Mouse (Mus musculus) liver, embryonic 11.5 days (tissue): Measurements from ENCODE around the gene Wfdc5. TPM values are rescaled to one million over a fixed set of nuclear protein-coding genes. Genes with fewer than 3 reads are reported as not detected.

Source experiments
- ATAC-seq: fragments of 200-750 bp; cut with Nextera tagmentation; replicated peaks from 2 replicates; pipeline ENCODE4 v1.8.0; 2017; ENCODE audit warnings: moderate number of reproducible peaks, mild to moderate bottlenecking, moderate TSS enrichment, moderate library complexity; ENCODE audit not compliant: low FRiP score
- DNase-seq: peaks from one replicate; pipeline ENCODE4 v3.0.0-alpha.2; 2017; ENCODE audit warnings: low spot score
- H3K27ac ChIP-seq: fragments of 300-500 bp; sonication (generic); 2 replicates; pipeline ENCODE4 v1.5.1; 2014; ENCODE audit warnings: mild to moderate bottlenecking, low read depth, low read length, control low read depth
- H3K27me3 ChIP-seq: fragments of 300-500 bp; sonication (generic); replicated peaks from 2 replicates; pipeline ENCODE4 v1.6.1; 2014; ENCODE audit warnings: low read length, mixed read lengths; ENCODE audit not compliant: control insufficient read depth, insufficient read depth
- H3K36me3 ChIP-seq: fragments of 300-500 bp; sonication (generic); 2 replicates; pipeline ENCODE4 v1.6.1; 2014; ENCODE audit warnings: mild to moderate bottlenecking, low read length, moderate library complexity, mixed read lengths; ENCODE audit not compliant: control insufficient read depth, insufficient read depth
- H3K4me1 ChIP-seq: fragments of 300-500 bp; sonication (generic); replicated peaks from 2 replicates; pipeline ENCODE4 v1.6.1; 2014; ENCODE audit warnings: low read length, mixed read lengths; ENCODE audit not compliant: control insufficient read depth, insufficient read depth
- H3K4me2 ChIP-seq: fragments of 300-500 bp; sonication (generic); 2 replicates; pipeline ENCODE4 v1.6.1; 2014; ENCODE audit warnings: mild to moderate bottlenecking, control low read depth, moderate library complexity
- H3K4me3 ChIP-seq: fragments of 300-500 bp; sonication (generic); 2 replicates; pipeline ENCODE4 v1.5.1; 2014; ENCODE audit warnings: low read depth, low read length, control low read depth
- H3K9ac ChIP-seq: fragments of 300-500 bp; sonication (generic); 2 replicates; pipeline ENCODE4 v1.6.1; 2014; ENCODE audit warnings: low read depth, low read length, control low read depth
- H3K9me3 ChIP-seq: fragments of 300-500 bp; sonication (generic); 2 replicates; pipeline ENCODE4 v1.6.1; 2016; ENCODE audit warnings: low read length, inconsistent platforms, mixed read lengths; ENCODE audit not compliant: control insufficient read depth
- WGBS: fragments of 180-500 bp; shearing (Covaris S2); extraction: QIAGEN DNeasy Blood & Tissue Kit; methylation state at CpG from one replicate; pipeline ENCODE4 v1.1.7; 2014; 5-methylcytosine and 5-hydroxymethylcytosine counted together
- polyA plus RNA-seq: library from polyadenylated mRNA; unstranded; fragments of >200 nt; fragmentation: Nextera tagmentation; extraction: Ambion mirVana; gene quantifications from 2 replicates; pipeline ENCODE4 v1.2.1, GENCODE M21; 2014

Gene Wfdc5
- polyA plus RNA-seq, 1 experiment from 2014 or later, result not detected

GRCm38 (mm10) chr2:164199626-164200327, 17.2 kb upstream of the Wfdc5 start, which contains the start of gene Wfdc15a:
Gene Wfdc15a (minus strand): TSS chr2:164200130.
- DNase-seq, result no peak
- H3K4me1 ChIP-seq, result no peaks in the 10 kb centered on the region
- no peaks in the 10 kb centered on the region for H3K9me3 ChIP-seq
- ATAC-seq, result no peak
- WGBS, result 79% methylated on average over 20 of the region's 20 CpGs
- H3K4me3 ChIP-seq, result no peak within 1 kb of the TSS
- H3K4me2 ChIP-seq, result no peak within 1 kb of the TSS
- no peaks in the 10 kb centered on the region for H3K27me3 ChIP-seq
- no peaks in the 10 kb centered on the region for H3K36me3 ChIP-seq
- no peak within 1 kb of the TSS for H3K9ac ChIP-seq
- H3K27ac ChIP-seq, result no peak within 1 kb of the TSS

DNA sequence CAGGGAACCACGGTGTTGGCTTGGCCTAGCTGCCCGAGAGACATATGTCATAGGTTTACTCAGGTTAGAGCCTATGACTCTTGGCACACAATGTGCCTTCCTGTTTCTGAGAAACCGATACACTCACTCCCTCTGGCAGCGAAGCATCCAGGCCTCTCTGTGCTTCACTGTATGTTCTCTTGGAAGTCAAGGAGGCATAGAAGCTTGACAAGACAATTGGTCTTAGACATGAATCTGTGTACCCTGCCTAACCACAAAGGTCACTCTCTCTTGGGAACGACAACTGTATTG, 14.1 kb upstream of the Wfdc5 start:
- Histone ChIP-seq H3K9me3 (no peaks in the 10 kb centered on the region), H3K36me3 (no peaks in the 10 kb centered on the region), H3K27me3 (no peaks in the 10 kb centered on the region), H3K4me3 (no peak overlapping the region), H3K4me2 (no peak overlapping the region), H3K27ac (no peak overlapping the region), H3K9ac (no peak overlapping the region), H3K4me1 (no peaks in the 10 kb centered on the region)
- DNase-seq (no peak), ATAC-seq (no peak)
- WGBS, result 83% methylated on average over 5 of the region's 5 CpGs

DNA sequence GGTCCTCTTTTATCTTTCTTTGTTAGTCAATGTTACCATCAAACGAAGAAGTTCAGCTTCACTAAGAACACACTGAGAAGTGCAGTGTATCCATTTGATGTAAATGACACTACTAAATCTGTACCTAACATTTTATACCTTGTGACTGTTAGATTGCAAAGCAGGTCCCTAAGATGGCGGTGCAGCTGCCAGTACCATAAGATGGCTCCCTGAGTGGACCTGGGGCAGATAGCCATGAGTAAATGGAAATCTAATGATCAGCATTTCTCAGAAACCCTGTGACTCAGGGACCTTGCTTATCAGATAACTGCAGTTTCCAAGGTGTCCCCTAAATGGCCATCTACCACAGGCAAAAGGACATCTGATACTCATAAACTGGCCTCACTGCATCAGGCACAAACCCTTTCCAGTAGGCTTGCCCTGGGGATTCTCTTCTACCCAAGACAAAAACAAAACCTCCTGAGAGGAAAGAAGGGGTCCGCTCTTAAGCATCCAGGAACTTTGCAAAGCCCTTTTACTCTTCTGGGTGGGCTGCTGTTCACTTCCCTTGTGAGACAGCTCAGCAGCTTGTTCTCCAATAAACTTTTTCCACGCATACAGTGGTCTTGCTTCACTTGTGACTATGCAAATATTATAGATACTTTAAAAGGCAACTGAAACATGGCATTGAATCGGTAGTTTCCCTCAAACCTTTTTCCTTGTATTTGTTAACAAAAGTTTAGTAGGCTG, 13.6 kb upstream of the Wfdc5 start:
- H3K9me3 ChIP-seq, result no peaks in the 10 kb centered on the region
- H3K4me2 ChIP-seq, result no peak overlapping the region
- H3K4me3 ChIP-seq, result no peak overlapping the region
- no peak overlapping the region for H3K9ac ChIP-seq
- no peak overlapping the region for H3K27ac ChIP-seq
- no peaks in the 10 kb centered on the region for H3K4me1 ChIP-seq
- DNase-seq, result no peak
- no peak for ATAC-seq
- no peaks in the 10 kb centered on the region for H3K36me3 ChIP-seq
- H3K27me3 ChIP-seq, result no peaks in the 10 kb centered on the region
- 78% methylated on average over 5 of the region's 5 CpGs for WGBS

GRCm38 (mm10) chr2:164194959-164195630, 12.6 kb upstream of the Wfdc5 start:
- Histone ChIP-seq H3K4me1 (no peaks in the 10 kb centered on the region), H3K9me3 (no peaks in the 10 kb centered on the region), H3K4me3 (no peak overlapping the region), H3K36me3 (no peaks in the 10 kb centered on the region), H3K9ac (no peak overlapping the region), H3K27ac (no peak overlapping the region), H3K4me2 (no peak overlapping the region), H3K27me3 (no peaks in the 10 kb centered on the region)
- 73% methylated on average over 5 of the region's 5 CpGs for WGBS
- no peak for ATAC-seq
- no peak for DNase-seq

- no peak overlapping the region for H3K9ac ChIP-seq
- no peaks in the 10 kb centered on the region for H3K27me3 ChIP-seq
- H3K9me3 ChIP-seq, result no peaks in the 10 kb centered on the region
- H3K4me2 ChIP-seq, result no peak overlapping the region
- H3K4me3 ChIP-seq, result no peak overlapping the region
- DNase-seq (no peak), ATAC-seq (no peak)
- no peaks in the 10 kb centered on the region for H3K4me1 ChIP-seq
- no peak overlapping the region for H3K27ac ChIP-seq
- no peaks in the 10 kb centered on the region for H3K36me3 ChIP-seq
These were observed 9.7 kb upstream of the Wfdc5 start for GRCm38 (mm10) chr2:164192279-164192678.

GRCm38 (mm10) chr2:164190576-164190975, 8.0 kb upstream of the Wfdc5 start, which contains the start of gene Wfdc12:
Gene Wfdc12 (minus strand): TSS chr2:164190608.
- Histone ChIP-seq H3K9me3 (no peaks in the 10 kb centered on the region), H3K27ac (no peak within 1 kb of the TSS), H3K36me3 (no peaks in the 10 kb centered on the region), H3K27me3 (no peaks in the 10 kb centered on the region), H3K4me3 (no peak within 1 kb of the TSS), H3K9ac (no peak within 1 kb of the TSS), H3K4me1 (no peaks in the 10 kb centered on the region), H3K4me2 (no peak within 1 kb of the TSS)
- DNase-seq, result no peak
- WGBS, result 80% methylated on average over 6 of the region's 6 CpGs
- ATAC-seq, result no peak

DNA sequence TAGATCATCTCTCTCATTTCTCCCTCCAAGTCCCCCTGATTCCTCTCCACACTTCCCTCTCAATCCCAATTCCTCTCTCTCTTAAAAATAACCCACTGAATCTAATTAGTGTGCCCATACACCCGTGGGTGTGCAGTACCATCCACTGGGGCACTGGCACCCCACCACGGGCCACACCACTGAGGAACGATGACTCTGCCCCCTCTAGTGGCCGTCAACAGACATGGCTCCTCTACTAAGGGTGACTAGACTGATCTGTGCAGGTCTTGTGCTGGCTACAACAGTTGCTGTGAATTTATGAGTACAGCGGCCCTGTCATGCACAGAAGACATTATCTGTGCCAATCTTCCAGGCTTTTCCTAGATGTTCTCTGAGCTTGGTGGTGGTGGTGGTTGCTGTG, 6.2 kb upstream of the Wfdc5 start:
- Histone ChIP-seq H3K36me3 (no peaks in the 10 kb centered on the region), H3K27me3 (no peaks in the 10 kb centered on the region), H3K9ac (no peak overlapping the region), H3K9me3 (no peaks in the 10 kb centered on the region), H3K4me2 (no peak overlapping the region), H3K4me3 (no peak overlapping the region), H3K4me1 (no peaks in the 10 kb centered on the region), H3K27ac (no peak overlapping the region)
- DNase-seq, result no peak
- 21% methylated on average over 5 of the region's 5 CpGs for WGBS
- no peak for ATAC-seq

DNA sequence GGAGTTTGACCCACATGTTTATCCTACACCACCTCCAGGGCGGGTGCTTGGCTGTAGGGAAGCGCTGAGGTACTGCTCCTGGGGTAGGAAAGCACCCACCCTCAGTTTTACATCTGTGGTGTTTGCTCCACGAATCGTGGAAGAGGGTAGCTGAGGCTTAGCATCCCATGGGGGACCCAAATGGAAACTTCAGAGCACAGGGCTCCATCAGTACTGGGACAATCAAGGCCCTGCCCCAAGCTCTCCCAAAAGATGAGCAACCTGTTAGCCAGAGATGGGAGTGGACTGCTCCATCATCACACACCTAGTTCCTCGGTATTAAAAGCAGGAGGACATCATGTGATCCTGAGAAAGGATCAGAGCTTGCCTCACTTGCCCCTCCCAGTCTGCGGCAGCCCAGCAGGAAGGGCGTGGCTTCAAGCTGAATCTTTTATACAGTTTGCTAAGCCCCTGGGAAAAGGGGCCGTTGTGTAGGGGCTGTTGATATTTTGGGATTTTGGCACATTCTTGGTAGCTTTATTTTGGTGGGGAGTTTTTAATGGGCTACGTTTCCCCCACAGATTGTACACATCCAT, 1.7 kb upstream of the Wfdc5 start:
- H3K9me3 ChIP-seq, result no peaks in the 10 kb centered on the region
- ATAC-seq (no peak), DNase-seq (no peak)
- H3K4me1 ChIP-seq, result no peaks in the 10 kb centered on the region
- H3K36me3 ChIP-seq, result no peaks in the 10 kb centered on the region
- H3K27me3 ChIP-seq, result no peaks in the 10 kb centered on the region
- H3K4me2 ChIP-seq, result no peak overlapping the region
- H3K4me3 ChIP-seq, result no peak overlapping the region
- H3K9ac ChIP-seq, result no peak overlapping the region
- 44% methylated on average over 9 of the region's 9 CpGs for WGBS
- no peak overlapping the region for H3K27ac ChIP-seq
